Mouse (Mus musculus): ENCODE data around the gene Slc24a2.

- TF ChIP-seq GATA1 (IDR thresholded peaks at IDR 0.05; ENCODE audit: borderline replicate concordance, low read length): no peak
- no peak for TF ChIP-seq FLI1 (IDR thresholded peaks at IDR 0.05; ENCODE audit: low read length)
Measured at GRCm38 (mm10) chr4:87047131-87047530, 183.1 kb downstream of the Slc24a2 start.
